Mouse (Mus musculus) heart, postnatal 0 days (tissue): Measurements from ENCODE around the gene Adamts12.

Experiments used
- CTCF ChIP-seq: IDR thresholded peaks from 2 replicates; pipeline ENCODE4 v1.5.1; 2016; ENCODE audit warnings: antibody characterized with exemption, control low read depth, low read depth
- EP300 ChIP-seq: IDR thresholded peaks from 2 replicates; pipeline ENCODE4 v1.6.1; 2016; ENCODE audit warnings: antibody characterized with exemption, low read depth

- no peak for TF ChIP-seq CTCF
- TF ChIP-seq EP300, result no peak
These were observed 230.4 kb downstream of the Adamts12 start for GRCm38 (mm10) chr15:11295016-11295415.
